Mouse (Mus musculus) urinary bladder, postnatal 4 days (tissue): Measurements from ENCODE around the gene Oprm1.
"Not testable (repeated sequence)": the region's sequence is repeated elsewhere in the genome, so short reads cannot be mapped to it uniquely, and the experiment has no call there.

ENCODE experiments used
- DNase-seq, 2 experiments: peaks; one replicate each; pipeline ENCODE4 v3.0.0; 2021 to 2022; ENCODE audit warnings: low spot score in 2 of 2

Oprm1 gene

GRCm38 (mm10) chr10:6977843-6978242 lies 219.5 kb downstream of the Oprm1 start:
- DNase-seq = no peak

DNA sequence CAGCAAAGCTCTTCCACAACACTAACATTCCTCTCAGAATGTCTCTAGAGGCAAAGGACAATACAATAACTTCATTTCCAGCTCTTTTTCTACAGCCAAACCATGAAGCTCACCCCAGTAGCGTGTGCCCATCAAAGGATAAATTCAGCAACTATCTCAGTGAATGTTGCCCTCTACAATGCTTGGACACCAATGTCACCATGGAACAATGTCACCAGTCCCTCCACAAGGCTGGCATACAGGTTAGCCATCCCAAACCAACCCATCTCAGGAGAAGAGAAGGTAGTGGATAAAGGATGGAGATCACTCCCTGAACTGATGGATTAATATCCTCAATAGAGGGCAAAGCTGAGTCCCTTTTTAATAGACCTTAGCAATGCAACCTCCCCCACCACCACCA lies 220.4 kb downstream of the Oprm1 start:
- no peak for DNase-seq

DNA sequence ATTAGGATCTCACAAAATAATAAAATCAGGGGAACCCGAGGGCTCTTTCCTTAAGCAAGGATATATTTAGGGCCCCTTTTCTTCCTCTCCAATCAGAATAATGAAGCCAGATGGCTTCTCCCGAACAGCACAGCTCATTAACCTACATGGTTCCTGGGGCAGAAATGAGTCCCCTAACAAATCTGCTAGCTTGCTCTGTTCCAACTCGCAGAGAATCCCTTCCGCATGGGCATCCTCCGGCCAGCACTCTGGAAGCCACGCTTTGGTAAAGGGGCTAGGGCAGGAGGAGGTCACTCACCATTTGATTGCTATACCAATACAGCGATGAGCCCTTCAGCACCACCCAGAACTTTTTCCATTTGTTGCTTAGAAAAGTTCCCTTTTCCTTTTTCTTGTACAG lies 220.9 kb downstream of the Oprm1 start:
- DNase-seq = no peak

- DNase-seq = no peak
Measured at GRCm38 (mm10) chr10:6979789-6980188, 221.5 kb downstream of the Oprm1 start.

DNA sequence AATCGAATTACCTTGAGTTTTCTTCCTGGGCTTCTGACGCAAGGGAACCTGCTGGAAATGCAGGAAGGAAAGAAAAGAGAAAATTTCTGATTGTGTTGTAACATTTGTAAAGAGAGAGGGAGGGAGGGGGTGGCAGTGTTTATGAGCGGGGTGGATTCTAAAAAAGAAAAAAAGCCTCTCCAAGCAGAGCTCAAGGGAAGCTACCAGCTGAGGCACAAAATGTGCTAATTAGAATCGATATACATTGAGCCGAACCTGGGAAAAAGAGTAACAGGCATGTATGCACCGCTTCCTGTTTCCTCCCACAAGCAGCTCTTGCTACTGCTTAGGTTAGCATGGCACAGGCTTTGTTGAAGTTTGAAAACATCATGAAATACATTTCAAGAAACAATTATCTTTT lies 221.9 kb downstream of the Oprm1 start:
- DNase-seq = no peak

DNA sequence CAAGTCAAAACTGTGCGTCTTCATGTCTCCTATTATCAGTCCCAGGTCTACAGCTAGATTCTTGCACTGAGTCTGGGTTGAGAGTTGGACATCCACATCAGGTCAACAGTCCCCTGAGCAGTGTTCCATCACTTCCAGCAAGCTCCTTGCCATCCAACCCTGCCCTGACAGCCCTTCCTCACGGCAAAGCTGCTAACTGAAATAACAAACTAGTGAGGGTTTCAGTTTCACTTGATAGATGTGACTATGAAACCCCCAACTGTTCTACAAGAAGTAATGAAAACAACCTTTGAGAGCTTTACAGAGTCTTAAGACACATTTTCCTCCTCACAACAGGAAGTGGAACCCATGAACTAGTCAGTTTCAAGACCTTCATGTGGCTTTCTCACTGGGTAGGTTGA lies 224.4 kb downstream of the Oprm1 start:
- DNase-seq = no peak

GRCm38 (mm10) chr10:6983431-6983830 lies 225.1 kb downstream of the Oprm1 start:
- DNase-seq = no peak

DNA sequence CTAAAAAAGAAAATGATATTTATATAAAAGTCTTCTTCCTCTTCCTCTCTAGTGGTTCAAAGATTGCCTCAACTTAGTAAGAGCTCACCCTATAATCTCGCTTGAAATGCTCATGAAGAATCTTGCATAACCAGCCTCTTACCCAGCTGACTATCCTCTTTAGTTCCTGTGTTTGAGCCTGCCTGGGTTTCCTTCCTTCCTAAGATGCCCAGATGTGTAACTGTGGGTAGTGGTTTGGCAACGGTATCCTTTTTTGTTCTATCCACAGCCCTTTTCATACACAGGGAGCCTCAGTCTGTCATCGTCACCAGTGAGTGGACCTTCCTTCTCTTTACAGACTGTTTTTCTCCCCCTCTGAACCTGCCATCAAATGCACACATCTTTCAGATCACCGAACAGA lies 227.9 kb downstream of the Oprm1 start:
- DNase-seq = no peak

GRCm38 (mm10) chr10:6987399-6988098 lies 229.2 kb downstream of the Oprm1 start:
- DNase-seq = no peak

DNA sequence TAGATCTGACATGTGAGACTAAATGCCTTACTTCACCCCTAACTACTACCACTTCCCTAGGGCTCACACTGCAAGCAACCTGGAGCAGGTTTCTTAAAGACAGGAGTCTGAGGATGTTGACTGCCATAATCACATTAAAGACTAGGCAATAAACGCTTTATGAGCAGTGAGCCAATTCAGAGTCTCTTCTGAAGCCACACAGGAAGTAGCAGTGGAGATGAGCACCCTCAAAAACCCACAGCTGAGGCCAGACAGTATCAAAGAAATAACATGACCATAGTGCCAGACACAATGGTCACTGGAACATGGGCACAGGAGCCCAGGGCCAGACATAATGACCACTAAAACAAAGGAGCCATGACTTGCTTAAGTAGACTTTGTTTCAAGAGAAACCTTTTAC lies 230.2 kb downstream of the Oprm1 start:
- no peak for DNase-seq

- no peak for DNase-seq
Measured at GRCm38 (mm10) chr10:6996895-6997294, 238.6 kb downstream of the Oprm1 start.

DNA sequence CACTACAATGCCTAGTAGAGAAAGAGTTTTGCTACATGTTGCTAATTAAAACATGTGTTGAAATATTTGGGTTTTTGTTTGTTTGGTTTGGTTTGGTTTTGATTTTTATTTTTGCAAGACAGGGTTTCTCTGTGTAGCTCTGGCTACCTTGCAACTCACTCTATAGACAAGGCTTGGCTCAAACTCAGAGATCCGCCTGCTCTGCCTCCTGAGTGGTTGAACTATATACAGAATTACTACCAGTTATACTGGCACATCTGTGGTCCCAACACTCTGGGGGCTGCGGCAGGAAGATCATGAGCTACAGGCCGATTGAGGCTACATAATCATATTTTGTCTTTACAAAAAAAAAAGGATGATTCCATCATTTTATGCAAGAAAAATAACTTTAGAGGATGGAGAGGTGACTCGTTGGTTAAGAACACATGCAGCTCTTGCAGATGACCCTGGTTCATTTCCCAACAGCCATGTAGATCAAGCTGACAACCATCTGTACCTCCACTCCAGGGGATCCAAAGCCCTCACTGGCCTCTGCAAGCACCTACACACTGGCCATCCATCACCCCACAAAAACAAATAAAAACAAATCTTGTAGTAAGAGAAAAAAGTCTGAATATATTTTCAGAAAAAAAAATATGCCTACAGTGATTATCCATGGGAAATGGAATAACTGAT lies 240.4 kb downstream of the Oprm1 start:
- no peak for DNase-seq

DNA sequence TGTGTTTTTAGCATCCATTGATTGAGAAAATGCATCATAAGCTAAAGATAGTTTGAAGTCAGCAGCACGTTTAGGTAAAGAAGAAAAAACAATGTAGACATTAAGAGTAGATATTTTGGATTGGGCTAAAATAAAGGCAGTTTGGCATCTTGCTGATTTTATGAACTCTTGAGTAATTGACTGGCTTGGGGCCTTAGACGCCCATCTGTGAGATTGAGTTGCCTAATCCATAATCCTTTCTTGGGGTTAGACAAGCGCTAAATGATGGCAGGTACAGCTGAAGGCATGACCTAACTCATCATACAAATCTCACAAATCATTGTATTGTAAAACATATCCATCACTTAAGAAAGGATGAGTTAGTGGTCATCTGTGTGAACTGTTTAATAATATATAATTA lies 241.0 kb downstream of the Oprm1 start:
- no peak for DNase-seq

DNA sequence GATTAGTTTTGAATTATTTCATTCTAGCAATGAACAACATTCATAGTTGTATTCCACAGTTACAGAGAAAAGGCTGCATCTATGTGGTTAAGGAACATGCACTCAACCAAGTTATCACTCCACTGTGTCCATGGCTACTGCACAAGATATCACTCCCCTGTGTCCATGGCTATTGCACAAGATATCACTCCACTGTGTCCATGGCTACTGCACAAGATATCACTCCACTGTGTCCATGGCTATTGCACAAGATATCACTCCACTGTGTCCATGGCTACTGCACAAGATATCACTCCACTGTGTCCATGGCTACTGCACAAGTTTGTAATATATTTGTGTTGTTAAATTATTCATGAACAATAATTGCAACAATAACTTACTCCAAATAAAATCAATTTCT lies 245.6 kb downstream of the Oprm1 start:
- DNase-seq = not testable (repeated sequence)

DNA sequence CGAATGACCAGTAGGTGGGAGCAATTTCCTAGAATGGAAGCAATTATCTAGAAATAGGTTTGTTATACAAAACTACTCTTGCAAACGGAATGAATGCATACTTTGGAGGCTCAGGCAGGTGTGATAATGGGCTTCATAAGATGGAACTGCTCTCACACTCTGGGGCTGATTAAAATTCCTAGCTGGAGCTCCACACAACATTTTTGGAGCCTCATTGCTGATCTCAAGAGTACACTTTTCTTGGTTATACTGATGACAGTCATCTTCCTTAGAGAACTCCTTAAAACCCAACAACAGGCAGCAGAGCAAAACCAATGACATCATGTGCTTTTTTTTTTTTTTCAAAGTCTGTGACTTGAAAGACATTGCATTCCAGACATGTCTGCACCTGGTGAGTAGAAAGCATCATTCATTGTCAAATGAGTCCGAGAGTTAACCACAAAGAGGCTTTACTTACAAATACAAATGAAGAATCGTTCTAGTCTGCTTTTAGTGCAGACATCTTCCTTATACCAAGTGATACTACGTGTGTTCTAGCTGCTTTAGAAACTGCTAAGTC lies 246.8 kb downstream of the Oprm1 start:
- no peak for DNase-seq

GRCm38 (mm10) chr10:7010543-7010942 lies 252.2 kb downstream of the Oprm1 start:
- no peak for DNase-seq

GRCm38 (mm10) chr10:7015199-7015598 lies 256.9 kb downstream of the Oprm1 start:
- DNase-seq = no peak

GRCm38 (mm10) chr10:7019781-7020386 lies 261.6 kb downstream of the Oprm1 start:
- no peak for DNase-seq

GRCm38 (mm10) chr10:7020551-7020950 lies 262.2 kb downstream of the Oprm1 start:
- no peak for DNase-seq

DNA sequence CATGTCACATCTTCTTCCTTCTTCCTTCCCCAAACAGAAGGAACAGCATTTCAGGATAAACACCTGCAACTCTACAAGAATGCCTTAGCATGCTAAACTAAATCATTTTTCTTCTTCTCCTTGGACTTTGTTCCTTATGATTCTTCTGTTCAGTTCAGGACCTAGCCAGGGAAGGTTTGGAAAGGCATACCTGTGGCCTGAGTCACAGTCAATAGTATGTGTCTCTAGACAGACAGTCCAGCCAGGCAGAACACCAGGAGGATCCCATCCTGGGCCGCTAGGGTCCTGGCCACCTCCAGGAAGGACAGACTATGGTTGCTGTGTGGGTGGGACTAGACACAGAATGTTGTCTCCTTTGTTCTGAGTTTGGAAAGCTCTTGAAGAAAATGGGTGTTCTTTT lies 266.7 kb downstream of the Oprm1 start:
- no peak for DNase-seq

DNA sequence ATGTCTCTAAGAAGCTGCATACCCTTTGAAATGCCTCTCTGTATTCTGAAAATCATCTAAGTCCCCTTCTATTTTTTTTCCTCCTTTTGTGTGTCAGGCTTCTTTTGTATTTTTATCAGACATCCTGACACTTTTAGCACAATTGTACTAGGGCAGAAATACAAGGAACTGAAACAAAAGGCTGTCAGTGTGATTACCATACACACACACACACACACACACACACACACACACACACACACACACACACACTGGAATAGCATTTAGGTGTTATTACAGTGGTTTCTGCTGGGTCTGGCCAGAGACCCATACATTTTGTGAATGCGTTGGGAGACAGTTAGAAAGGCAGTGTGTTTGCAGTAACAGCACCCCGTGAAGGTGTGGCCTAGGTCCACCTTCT lies 275.2 kb downstream of the Oprm1 start:
- DNase-seq = no peak

DNA sequence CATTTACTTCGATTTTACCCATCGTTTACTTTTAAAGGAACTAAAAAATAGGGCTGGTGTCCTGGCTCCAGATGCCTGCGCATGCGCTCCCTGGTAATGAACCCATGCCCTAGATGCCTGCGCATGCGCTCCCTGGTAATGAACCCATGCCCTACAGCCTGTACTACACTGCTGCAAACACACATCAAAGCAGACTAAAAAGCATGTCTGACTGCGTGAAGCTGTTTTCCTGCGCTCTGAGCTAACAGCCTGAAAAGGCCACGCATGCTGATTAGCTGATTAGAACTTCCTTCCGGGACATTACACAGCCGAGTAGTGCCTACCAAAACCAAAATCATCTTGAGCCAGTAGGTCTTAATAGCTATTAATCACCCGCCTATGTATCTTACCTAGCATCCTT lies 277.2 kb downstream of the Oprm1 start:
- no peak for DNase-seq

DNA sequence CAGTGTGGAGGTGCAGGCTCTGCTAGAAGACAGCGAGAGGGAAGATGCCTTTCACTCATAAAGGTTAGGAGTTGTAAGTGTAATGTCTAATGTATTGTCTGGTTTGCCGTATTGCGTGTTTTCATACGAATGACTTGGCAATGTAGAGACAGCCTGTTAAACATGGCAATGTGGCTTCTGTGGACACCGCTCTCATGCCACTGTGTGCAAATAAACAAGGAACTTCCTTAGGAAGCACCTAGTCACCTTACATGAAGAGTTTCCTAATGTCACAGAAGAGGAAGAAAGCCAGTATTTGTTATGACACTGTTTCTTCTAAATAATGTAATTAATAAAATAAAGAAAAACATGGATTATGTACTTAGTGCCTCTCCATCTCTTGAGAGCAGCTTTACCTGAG lies 278.9 kb downstream of the Oprm1 start:
- DNase-seq = no peak
